Mouse (Mus musculus): ENCODE results near the gene Atp2a2.

GRCm38 (mm10) chr5:122423083-122423482, 78.9 kb downstream of the Atp2a2 start:
- TF ChIP-seq CTCF (conservative IDR thresholded peaks at IDR 0.05; ENCODE audit: low read length): no peak
- TF ChIP-seq POU5F1 (IDR thresholded peaks at IDR 0.05; ENCODE audit: borderline replicate concordance, low read length): no peak
- no peak for TF ChIP-seq NANOG (IDR thresholded peaks at IDR 0.05; ENCODE audit: borderline replicate concordance, low read length)

All from E14TG2a.4 (cell line).